Mouse (Mus musculus) cortical plate, adult 2 months (tissue): ENCODE measurements at regions not wholly inside any gene's neighbourhood (a gene's known extent, or its start where the extent isn't known, plus 50 kb on each side); places are given as distances from the start of the nearest gene placed in this dataset.

Experiments used
- CTCF ChIP-seq: fragments of 200-500 bp; IDR thresholded peaks from 2 replicates; pipeline ENCODE4 v1.5.1; 2011; ENCODE audit warnings: mild to moderate bottlenecking, control low read depth, low read length; ENCODE audit not compliant: insufficient read depth; ENCODE audit errors: extremely low read depth
- POLR2A ChIP-seq: fragments of 200-500 bp; IDR thresholded peaks from 2 replicates; pipeline ENCODE4 v1.6.1; 2011; ENCODE audit warnings: mild to moderate bottlenecking, low read length, control low read depth; ENCODE audit not compliant: insufficient read depth; ENCODE audit errors: extremely low read depth

DNA sequence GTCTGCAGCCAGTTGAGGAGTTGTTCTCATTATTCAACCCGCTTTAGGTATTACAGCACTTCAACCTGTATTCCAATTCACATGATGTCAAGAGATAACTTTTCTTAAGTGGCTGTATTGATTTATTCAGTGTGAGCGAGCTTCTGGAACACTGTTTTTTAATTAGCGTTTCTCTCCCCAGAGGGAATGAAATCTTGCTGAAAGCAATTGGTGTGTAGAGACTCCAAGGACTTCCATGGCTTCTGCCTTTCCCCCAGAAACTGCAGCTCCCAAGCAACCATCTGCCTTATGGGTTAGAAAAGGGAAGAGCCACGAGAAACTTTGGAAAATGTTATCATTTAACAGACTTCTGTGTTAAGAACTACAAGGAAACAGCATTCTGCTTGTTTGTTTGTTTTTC lies 121.4 kb downstream of the Rassf9 start:
- TF ChIP-seq POLR2A (no peak), CTCF (no peak)
